Mouse (Mus musculus) lung, postnatal 0 days (tissue): ENCODE data around the gene Pla2g2f.

Source experiments
- CTCF ChIP-seq: IDR thresholded peaks from 2 replicates; pipeline ENCODE4 v1.5.1; 2016; ENCODE audit warnings: antibody characterized with exemption, mild to moderate bottlenecking
- EP300 ChIP-seq: IDR thresholded peaks from 2 replicates; pipeline ENCODE4 v1.6.1; 2016; ENCODE audit warnings: antibody characterized with exemption, mild to moderate bottlenecking, control low read depth

- no peak for TF ChIP-seq EP300
- TF ChIP-seq CTCF, result no peak
Measured at GRCm38 (mm10) chr4:138725127-138725461, 32.3 kb downstream of the Pla2g2f start.
